Mouse (Mus musculus) stomach, postnatal 0 days (tissue): ENCODE measurements around the gene Lrrc8a. TPM values are rescaled to one million over a fixed set of nuclear protein-coding genes. Genes with fewer than 3 reads are reported as not detected.

ENCODE experiments used
- ATAC-seq: fragments of 200-750 bp; cut with Nextera tagmentation; 2 replicates; pipeline ENCODE4 v1.8.0; 2017; ENCODE audit not compliant: low FRiP score, low TSS enrichment
- DNase-seq: peaks from one replicate; pipeline ENCODE4 v3.0.0-alpha.2; 2016; ENCODE audit warnings: low spot score
- H3K27ac ChIP-seq: fragments of 300-500 bp; sonication (generic); replicated peaks from 2 replicates; pipeline ENCODE4 v1.5.1; 2014; ENCODE audit warnings: mild to moderate bottlenecking, control low read depth
- H3K27me3 ChIP-seq: fragments of 300-500 bp; sonication (generic); 2 replicates; pipeline ENCODE4 v1.6.1; 2014; ENCODE audit warnings: low read length; ENCODE audit not compliant: control insufficient read depth, insufficient read depth
- H3K36me3 ChIP-seq: fragments of 300-500 bp; sonication (generic); 2 replicates; pipeline ENCODE4 v1.6.1; 2014; ENCODE audit warnings: low read length, mixed read lengths; ENCODE audit not compliant: control insufficient read depth, insufficient read depth
- H3K4me1 ChIP-seq: fragments of 300-500 bp; sonication (generic); replicated peaks from 2 replicates; pipeline ENCODE4 v1.6.1; 2014; ENCODE audit warnings: antibody characterized with exemption; ENCODE audit not compliant: control insufficient read depth, insufficient read depth
- H3K4me2 ChIP-seq: fragments of 300-500 bp; sonication (generic); replicated peaks from 2 replicates; pipeline ENCODE4 v1.6.1; 2014; ENCODE audit warnings: low read depth, mild to moderate bottlenecking, control low read depth, moderate library complexity
- H3K4me3 ChIP-seq: fragments of 300-500 bp; sonication (generic); 2 replicates; pipeline ENCODE4 v1.5.1; 2014; ENCODE audit warnings: low read depth, low read length, control low read depth
- H3K9ac ChIP-seq: fragments of 300-500 bp; sonication (generic); 2 replicates; pipeline ENCODE4 v1.6.1; 2014; ENCODE audit warnings: mild to moderate bottlenecking, low read length, control low read depth, mixed read lengths
- H3K9me3 ChIP-seq: fragments of 300-500 bp; sonication (generic); 2 replicates; pipeline ENCODE4 v1.6.1; 2016; ENCODE audit warnings: low read length; ENCODE audit not compliant: control insufficient read depth
- CTCF ChIP-seq: IDR thresholded peaks from 2 replicates; pipeline ENCODE4 v1.5.1; 2016; ENCODE audit warnings: antibody characterized with exemption, low read depth, mild to moderate bottlenecking, moderate library complexity
- EP300 ChIP-seq: optimal IDR thresholded peaks from 2 replicates; pipeline ENCODE3; 2016; ENCODE audit warnings: antibody characterized with exemption
- WGBS: fragments of 180-500 bp; shearing (Covaris S2); extraction: QIAGEN DNeasy Blood & Tissue Kit; methylation state at CpG from one replicate; pipeline ENCODE4 v1.1.7; 2014; 5-methylcytosine and 5-hydroxymethylcytosine counted together
- polyA plus RNA-seq: library from polyadenylated mRNA; unstranded; fragments of >200 nt; fragmentation: Nextera tagmentation; extraction: Ambion mirVana; gene quantifications from 2 replicates; pipeline ENCODE4 v1.2.1, GENCODE M21; 2015

Lrrc8a gene
- polyA plus RNA-seq, 1 experiment from 2014 or later = 30.3 TPM

DNA sequence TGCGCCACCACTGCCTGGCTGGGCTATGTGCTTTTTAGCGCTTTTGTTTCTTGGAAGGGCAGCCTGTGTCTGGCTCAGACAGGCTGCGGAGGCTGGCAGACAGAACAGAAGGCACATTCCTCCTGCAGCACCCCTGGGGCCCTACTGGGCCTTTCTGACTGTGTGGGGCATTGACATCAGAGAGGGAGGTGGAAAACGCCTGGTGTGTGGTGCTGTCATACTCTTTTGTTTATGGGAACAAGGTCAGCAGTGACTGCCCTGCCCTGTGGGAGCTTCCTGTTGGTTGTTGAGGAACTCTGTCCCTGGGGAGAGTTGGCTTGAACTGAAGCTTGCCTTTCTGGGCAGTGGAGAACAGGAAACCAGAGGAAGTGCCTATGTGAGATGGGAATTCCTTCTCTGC lies 5.0 kb downstream of the Lrrc8a start:
- no peak overlapping the region for H3K4me2 ChIP-seq
- peaks cover 12% of the 10 kb centered on the region; the same call in 1 of the 2 replicates for H3K36me3 ChIP-seq
- WGBS = 37% methylated on average over 4 of the region's 4 CpGs
- H3K9ac ChIP-seq = no peak overlapping the region
- no peaks in the 10 kb centered on the region for H3K9me3 ChIP-seq
- peak; percentile 59 for DNase-seq
- no peak overlapping the region for H3K4me3 ChIP-seq
- H3K4me1 ChIP-seq = peaks cover 8% of the 10 kb centered on the region
- TF ChIP-seq CTCF = no peak
- no peak for TF ChIP-seq EP300
- H3K27me3 ChIP-seq = no peaks in the 10 kb centered on the region
- H3K27ac ChIP-seq = peak overlapping the region; percentile 81
- peak; percentile 59 for ATAC-seq

- no peak for ATAC-seq
- Histone ChIP-seq H3K4me2 (no peak overlapping the region), H3K36me3 (peaks cover 12% of the 10 kb centered on the region; the same call in 1 of the 2 replicates), H3K4me1 (peaks cover 8% of the 10 kb centered on the region), H3K27ac (peak overlapping the region; percentile 81), H3K27me3 (no peaks in the 10 kb centered on the region), H3K9ac (0 out of 2 replicates have a peak overlapping the region, but pooled peaks have one; percentile 4), H3K4me3 (no peak overlapping the region), H3K9me3 (no peaks in the 10 kb centered on the region)
- DNase-seq = no peak
- 87% methylated on average over 4 of the region's 4 CpGs for whole genome bisulfite sequencing
- no peak for TF ChIP-seq CTCF
- no peak for TF ChIP-seq EP300
Observed at GRCm38 (mm10) chr2:30243391-30243790, 5.9 kb downstream of the Lrrc8a start.

DNA sequence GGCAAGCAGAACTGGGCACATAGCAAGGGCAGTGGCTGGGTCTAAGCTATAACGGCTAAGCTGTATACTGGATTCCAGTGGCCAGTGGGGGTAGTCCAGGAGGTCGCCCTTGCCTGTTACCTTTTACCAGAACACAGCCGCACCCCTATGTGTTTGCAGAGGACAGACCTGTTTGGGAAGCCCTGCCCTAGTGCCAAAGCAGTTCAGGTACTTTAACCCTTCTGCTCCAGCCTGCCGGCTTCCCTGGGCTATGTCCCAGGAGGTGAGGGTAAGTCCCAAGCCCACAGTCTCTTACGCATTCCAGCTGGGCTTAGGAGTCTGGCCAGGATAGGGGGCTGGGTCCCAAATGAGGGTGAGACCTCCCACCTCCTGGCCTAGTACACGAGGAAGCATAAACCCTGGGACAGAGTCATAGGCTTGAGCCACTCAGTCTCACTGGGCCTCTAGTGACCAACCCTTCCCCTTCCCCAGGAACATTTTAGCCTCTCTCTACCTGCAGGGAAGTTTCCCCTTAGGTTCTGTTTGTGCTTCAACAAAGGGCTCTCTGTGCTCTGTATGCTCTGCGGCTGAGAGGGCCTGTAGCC lies 7.2 kb downstream of the Lrrc8a start:
- Histone ChIP-seq H3K36me3 (peaks cover 16% of the 10 kb centered on the region; the same call in 1 of the 2 replicates), H3K9ac (peak overlapping the region; percentile 31; the same call in 1 of the 2 replicates), H3K9me3 (no peaks in the 10 kb centered on the region), H3K4me1 (peaks cover 2% of the 10 kb centered on the region), H3K4me2 (no peak overlapping the region; the same call in 1 of the 2 replicates), H3K27me3 (no peaks in the 10 kb centered on the region), H3K27ac (peak overlapping the region; percentile 87), H3K4me3 (no peak overlapping the region)
- DNase-seq = peak; percentile 65
- TF ChIP-seq CTCF = no peak
- ATAC-seq = peak; percentile 64
- WGBS = 46% methylated on average over 7 of the region's 7 CpGs

- H3K27me3 ChIP-seq = no peaks in the 10 kb centered on the region
- no peak for ATAC-seq
- H3K4me1 ChIP-seq = peaks cover 4% of the 10 kb centered on the region
- H3K4me2 ChIP-seq = no peak overlapping the region
- no peak for DNase-seq
- H3K9me3 ChIP-seq = no peaks in the 10 kb centered on the region
- H3K9ac ChIP-seq = no peak overlapping the region
- WGBS = 91% methylated on average over 5 of the region's 5 CpGs
- no peak overlapping the region for H3K27ac ChIP-seq
- H3K36me3 ChIP-seq = 0 out of 2 replicates have a peak, but pooled peaks cover 6% of the 10 kb centered on the region
- TF ChIP-seq CTCF = no peak
- TF ChIP-seq EP300 = no peak
- no peak overlapping the region for H3K4me3 ChIP-seq
Observed at GRCm38 (mm10) chr2:30247036-30247435, 9.5 kb downstream of the Lrrc8a start.

GRCm38 (mm10) chr2:30247681-30248080 lies 10.2 kb downstream of the Lrrc8a start:
- no peaks in the 10 kb centered on the region for H3K9me3 ChIP-seq
- H3K36me3 ChIP-seq = 0 out of 2 replicates have a peak, but pooled peaks cover 6% of the 10 kb centered on the region
- 58% methylated on average over 4 of the region's 4 CpGs for WGBS
- DNase-seq (no peak), ATAC-seq (no peak)
- no peak overlapping the region for H3K4me2 ChIP-seq
- H3K9ac ChIP-seq = no peak overlapping the region
- TF ChIP-seq EP300 (no peak), CTCF (no peak)
- H3K4me3 ChIP-seq = no peak overlapping the region
- H3K27ac ChIP-seq = no peak overlapping the region
- peaks cover 5% of the 10 kb centered on the region for H3K4me1 ChIP-seq
- no peaks in the 10 kb centered on the region for H3K27me3 ChIP-seq

GRCm38 (mm10) chr2:30249182-30249581 lies 11.7 kb downstream of the Lrrc8a start:
- peaks cover 3% of the 10 kb centered on the region; the same call in 1 of the 2 replicates for H3K4me1 ChIP-seq
- no peak for ATAC-seq
- H3K27me3 ChIP-seq = no peaks in the 10 kb centered on the region
- WGBS = 95% methylated on average over 3 of the region's 3 CpGs
- no peaks in the 10 kb centered on the region for H3K9me3 ChIP-seq
- TF ChIP-seq EP300 = no peak
- no peak for TF ChIP-seq CTCF
- H3K27ac ChIP-seq = no peak overlapping the region
- peak overlapping the region; percentile 35 for H3K9ac ChIP-seq
- no peak overlapping the region for H3K4me2 ChIP-seq
- H3K36me3 ChIP-seq = 0 out of 2 replicates have a peak, but pooled peaks cover 4% of the 10 kb centered on the region
- DNase-seq = no peak
- no peak overlapping the region for H3K4me3 ChIP-seq
